Mouse (Mus musculus) stomach, postnatal 0 days (tissue): Measurements from ENCODE around the gene Col13a1. TPM values are rescaled to one million over a fixed set of nuclear protein-coding genes. Genes with fewer than 3 reads are reported as not detected.

Experiments
- ATAC-seq: fragments of 200-750 bp; cut with Nextera tagmentation; 2 replicates; pipeline ENCODE4 v1.8.0; 2017; ENCODE audit not compliant: low FRiP score, low TSS enrichment
- DNase-seq: peaks from one replicate; pipeline ENCODE4 v3.0.0-alpha.2; 2016; ENCODE audit warnings: low spot score
- H3K27ac ChIP-seq: fragments of 300-500 bp; sonication (generic); replicated peaks from 2 replicates; pipeline ENCODE4 v1.5.1; 2014; ENCODE audit warnings: mild to moderate bottlenecking, control low read depth
- H3K27me3 ChIP-seq: fragments of 300-500 bp; sonication (generic); 2 replicates; pipeline ENCODE4 v1.6.1; 2014; ENCODE audit warnings: low read length; ENCODE audit not compliant: control insufficient read depth, insufficient read depth
- H3K36me3 ChIP-seq: fragments of 300-500 bp; sonication (generic); 2 replicates; pipeline ENCODE4 v1.6.1; 2014; ENCODE audit warnings: low read length, mixed read lengths; ENCODE audit not compliant: control insufficient read depth, insufficient read depth
- H3K4me1 ChIP-seq: fragments of 300-500 bp; sonication (generic); replicated peaks from 2 replicates; pipeline ENCODE4 v1.6.1; 2014; ENCODE audit warnings: antibody characterized with exemption; ENCODE audit not compliant: control insufficient read depth, insufficient read depth
- H3K4me2 ChIP-seq: fragments of 300-500 bp; sonication (generic); replicated peaks from 2 replicates; pipeline ENCODE4 v1.6.1; 2014; ENCODE audit warnings: low read depth, mild to moderate bottlenecking, control low read depth, moderate library complexity
- H3K4me3 ChIP-seq: fragments of 300-500 bp; sonication (generic); 2 replicates; pipeline ENCODE4 v1.5.1; 2014; ENCODE audit warnings: low read depth, low read length, control low read depth
- H3K9ac ChIP-seq: fragments of 300-500 bp; sonication (generic); 2 replicates; pipeline ENCODE4 v1.6.1; 2014; ENCODE audit warnings: mild to moderate bottlenecking, low read length, control low read depth, mixed read lengths
- H3K9me3 ChIP-seq: fragments of 300-500 bp; sonication (generic); 2 replicates; pipeline ENCODE4 v1.6.1; 2016; ENCODE audit warnings: low read length; ENCODE audit not compliant: control insufficient read depth
- CTCF ChIP-seq: IDR thresholded peaks from 2 replicates; pipeline ENCODE4 v1.5.1; 2016; ENCODE audit warnings: antibody characterized with exemption, low read depth, mild to moderate bottlenecking, moderate library complexity
- EP300 ChIP-seq: optimal IDR thresholded peaks from 2 replicates; pipeline ENCODE3; 2016; ENCODE audit warnings: antibody characterized with exemption
- WGBS: fragments of 180-500 bp; shearing (Covaris S2); extraction: QIAGEN DNeasy Blood & Tissue Kit; methylation state at CpG from one replicate; pipeline ENCODE4 v1.1.7; 2014; 5-methylcytosine and 5-hydroxymethylcytosine counted together
- polyA plus RNA-seq: library from polyadenylated mRNA; unstranded; fragments of >200 nt; fragmentation: Nextera tagmentation; extraction: Ambion mirVana; gene quantifications from 2 replicates; pipeline ENCODE4 v1.2.1, GENCODE M21; 2015

Col13a1 gene
- polyA plus RNA-seq, 1 experiment from 2014 or later: 2.3 TPM

DNA sequence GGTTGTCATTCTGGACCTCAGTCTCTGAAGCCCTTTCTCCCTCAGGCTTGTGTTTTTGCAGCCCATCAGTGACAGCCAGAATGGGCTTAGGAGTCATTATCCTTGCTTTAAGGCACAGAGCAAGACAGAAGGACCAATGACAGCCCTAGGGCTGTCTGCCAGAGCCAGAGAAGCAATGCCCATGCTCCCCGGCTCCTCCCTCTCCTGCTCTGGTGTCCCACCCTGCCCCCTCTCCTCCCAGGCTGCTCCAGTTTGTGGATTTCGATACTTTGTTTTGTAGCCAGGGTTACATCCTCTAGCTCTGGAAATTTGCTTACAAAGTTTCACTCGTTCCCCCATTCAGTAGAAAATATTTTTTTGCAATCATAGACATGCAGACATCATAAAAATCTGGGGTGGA is 69.9 kb downstream of the Col13a1 start:
- Histone ChIP-seq H3K4me2 (no peak overlapping the region), H3K27ac (no peak overlapping the region), H3K4me3 (no peak overlapping the region), H3K9ac (no peak overlapping the region), H3K4me1 (no peaks in the 10 kb centered on the region), H3K27me3 (no peaks in the 10 kb centered on the region), H3K36me3 (no peaks in the 10 kb centered on the region), H3K9me3 (no peaks in the 10 kb centered on the region)
- ATAC-seq (no peak), DNase-seq (no peak)
- WGBS: 58% methylated on average over 3 of the region's 3 CpGs
- TF ChIP-seq EP300: no peak
- no peak for TF ChIP-seq CTCF

DNA sequence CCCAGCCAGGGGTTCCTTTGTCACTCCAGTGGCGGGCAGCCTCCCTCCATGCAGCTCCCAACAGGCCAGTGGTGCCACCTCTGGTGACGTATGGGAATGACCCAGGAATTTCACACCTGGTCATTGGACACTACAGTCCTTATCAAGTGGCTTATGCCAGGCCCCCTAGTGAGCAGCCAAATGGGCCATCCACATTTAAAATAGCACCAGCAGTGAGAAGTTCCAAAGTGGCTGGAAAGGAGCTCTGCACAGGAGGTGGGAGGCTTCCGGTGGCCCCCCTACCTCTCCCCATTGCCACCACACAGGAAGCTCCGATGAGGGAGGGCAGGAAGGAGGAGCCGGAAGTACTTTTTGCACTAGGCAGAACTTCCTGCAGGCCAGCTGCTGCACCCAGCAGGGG is 72.7 kb downstream of the Col13a1 start:
- TF ChIP-seq CTCF (peak; percentile 56), EP300 (no peak)
- H3K9me3 ChIP-seq: no peaks in the 10 kb centered on the region
- H3K36me3 ChIP-seq: no peaks in the 10 kb centered on the region
- no peak overlapping the region for H3K9ac ChIP-seq
- no peak overlapping the region for H3K4me2 ChIP-seq
- H3K27me3 ChIP-seq: no peaks in the 10 kb centered on the region
- whole genome bisulfite sequencing: 38% methylated on average over 5 of the region's 5 CpGs
- no peak overlapping the region for H3K4me3 ChIP-seq
- DNase-seq (peak; percentile 33), ATAC-seq (no peak)
- H3K27ac ChIP-seq: no peak overlapping the region
- H3K4me1 ChIP-seq: no peaks in the 10 kb centered on the region

DNA sequence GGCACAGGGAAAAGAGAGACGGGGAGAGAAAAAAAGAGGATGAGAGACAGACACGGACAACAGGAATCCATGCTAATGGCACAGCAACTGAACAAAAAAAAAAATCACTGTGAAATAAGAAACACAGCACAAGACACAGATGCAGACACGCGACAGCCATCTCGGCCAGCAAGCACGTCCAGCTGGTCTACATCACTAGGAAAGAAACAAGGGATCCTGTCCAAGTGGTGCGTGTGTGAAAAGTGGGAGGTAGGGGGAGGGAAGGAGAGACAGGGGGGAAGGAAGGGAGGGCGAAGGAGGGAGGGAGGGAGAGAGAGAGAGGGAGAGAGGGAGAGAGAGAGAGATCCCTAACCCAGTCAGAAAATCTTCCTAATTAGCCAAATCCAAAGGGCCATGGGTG is 73.6 kb downstream of the Col13a1 start:
- no peaks in the 10 kb centered on the region for H3K36me3 ChIP-seq
- H3K4me2 ChIP-seq: no peak overlapping the region
- peak; percentile 44; the same call in 1 of the 2 replicates for ATAC-seq
- WGBS: 34% methylated on average over 8 of the region's 8 CpGs
- H3K9ac ChIP-seq: no peak overlapping the region
- TF ChIP-seq EP300 (no peak), CTCF (no peak)
- no peak overlapping the region for H3K4me3 ChIP-seq
- no peak for DNase-seq
- no peaks in the 10 kb centered on the region for H3K27me3 ChIP-seq
- H3K9me3 ChIP-seq: no peaks in the 10 kb centered on the region
- 0 out of 2 replicates have a peak overlapping the region, but pooled peaks have one; percentile 13 for H3K27ac ChIP-seq
- H3K4me1 ChIP-seq: no peaks in the 10 kb centered on the region

- Histone ChIP-seq H3K36me3 (no peaks in the 10 kb centered on the region), H3K27ac (no peak overlapping the region), H3K4me1 (no peaks in the 10 kb centered on the region), H3K4me3 (no peak overlapping the region), H3K4me2 (no peak overlapping the region), H3K9me3 (no peaks in the 10 kb centered on the region), H3K9ac (no peak overlapping the region), H3K27me3 (no peaks in the 10 kb centered on the region)
- DNase-seq: no peak
- TF ChIP-seq EP300 (no peak), CTCF (no peak)
- no peak for ATAC-seq
- WGBS: 53% methylated on average over 6 of the region's 6 CpGs
Observed at GRCm38 (mm10) chr10:61898116-61898515, 80.8 kb downstream of the Col13a1 start.

GRCm38 (mm10) chr10:61894564-61894963 is 84.3 kb downstream of the Col13a1 start:
- no peak overlapping the region for H3K27ac ChIP-seq
- H3K4me2 ChIP-seq: no peak overlapping the region
- H3K4me3 ChIP-seq: no peak overlapping the region
- WGBS: 82% methylated on average over 5 of the region's 5 CpGs
- TF ChIP-seq CTCF: no peak
- no peak for TF ChIP-seq EP300
- no peaks in the 10 kb centered on the region for H3K9me3 ChIP-seq
- H3K27me3 ChIP-seq: no peaks in the 10 kb centered on the region
- DNase-seq: no peak
- ATAC-seq: no peak
- no peaks in the 10 kb centered on the region for H3K4me1 ChIP-seq
- H3K9ac ChIP-seq: no peak overlapping the region
- H3K36me3 ChIP-seq: no peaks in the 10 kb centered on the region

- no peak overlapping the region for H3K4me3 ChIP-seq
- 70% methylated on average over 9 of the region's 9 CpGs for WGBS
- no peak for TF ChIP-seq CTCF
- no peak for TF ChIP-seq EP300
- DNase-seq (no peak), ATAC-seq (no peak)
- no peaks in the 10 kb centered on the region for H3K27me3 ChIP-seq
- H3K4me2 ChIP-seq: no peak overlapping the region
- H3K27ac ChIP-seq: no peak overlapping the region
- no peak overlapping the region for H3K9ac ChIP-seq
- H3K9me3 ChIP-seq: no peaks in the 10 kb centered on the region
- H3K36me3 ChIP-seq: no peaks in the 10 kb centered on the region
- H3K4me1 ChIP-seq: no peaks in the 10 kb centered on the region
Observed at GRCm38 (mm10) chr10:61891138-61891537, 87.8 kb downstream of the Col13a1 start.
